Mouse (Mus musculus): ENCODE measurements around the gene Ankrd31. TPM values are rescaled to one million over a fixed set of nuclear protein-coding genes. Genes with fewer than 3 reads are reported as not detected.
"Not testable (repeated sequence)": the region's sequence is repeated elsewhere in the genome, so short reads cannot be mapped to it uniquely, and the experiment has no call there.

The Ankrd31 gene
- total RNA-seq, 2 experiments from 2014 or later = not detected

GRCm38 (mm10) chr13:96852133-96852532 lies 104.1 kb downstream of the Ankrd31 start:
- no peak for ATAC-seq (replicated peaks; ENCODE audit: low FRiP score, poor library complexity, severe bottlenecking)

- ATAC-seq (replicated peaks; ENCODE audit: low FRiP score, poor library complexity, severe bottlenecking) = no peak
These were observed 105.2 kb downstream of the Ankrd31 start for GRCm38 (mm10) chr13:96853256-96853655.

GRCm38 (mm10) chr13:96855191-96855590 lies 107.1 kb downstream of the Ankrd31 start:
- no peak for ATAC-seq (replicated peaks; ENCODE audit: low FRiP score, poor library complexity, severe bottlenecking)

GRCm38 (mm10) chr13:96859161-96859560 lies 111.1 kb downstream of the Ankrd31 start:
- ATAC-seq (replicated peaks; ENCODE audit: low FRiP score, poor library complexity, severe bottlenecking) = no peak

- ATAC-seq (replicated peaks; ENCODE audit: low FRiP score, poor library complexity, severe bottlenecking) = no peak
These were observed 122.7 kb downstream of the Ankrd31 start for GRCm38 (mm10) chr13:96870742-96871141.

- ATAC-seq (replicated peaks; ENCODE audit: low FRiP score, poor library complexity, severe bottlenecking) = no peak
These were observed 126.0 kb downstream of the Ankrd31 start for GRCm38 (mm10) chr13:96874071-96874470.

- no peak for ATAC-seq (replicated peaks; ENCODE audit: low FRiP score, poor library complexity, severe bottlenecking)
These were observed 130.4 kb downstream of the Ankrd31 start for GRCm38 (mm10) chr13:96878220-96879057.

- ATAC-seq (replicated peaks; ENCODE audit: low FRiP score, poor library complexity, severe bottlenecking) = no peak
These were observed 136.5 kb downstream of the Ankrd31 start for GRCm38 (mm10) chr13:96884534-96884933.

- ATAC-seq (replicated peaks; ENCODE audit: low FRiP score, poor library complexity, severe bottlenecking) = no peak
These were observed 141.9 kb downstream of the Ankrd31 start for GRCm38 (mm10) chr13:96889985-96890384.

GRCm38 (mm10) chr13:96895144-96895543 lies 147.1 kb downstream of the Ankrd31 start:
- ATAC-seq (replicated peaks; ENCODE audit: low FRiP score, poor library complexity, severe bottlenecking) = no peak

GRCm38 (mm10) chr13:96906717-96907116 lies 158.6 kb downstream of the Ankrd31 start:
- no peak for ATAC-seq (replicated peaks; ENCODE audit: low FRiP score, poor library complexity, severe bottlenecking)

GRCm38 (mm10) chr13:96911202-96911601 lies 163.1 kb downstream of the Ankrd31 start:
- no peak for ATAC-seq (replicated peaks; ENCODE audit: low FRiP score, poor library complexity, severe bottlenecking)

GRCm38 (mm10) chr13:96923134-96923533 lies 175.1 kb downstream of the Ankrd31 start:
- not testable (repeated sequence) for ATAC-seq (replicated peaks; ENCODE audit: low FRiP score, poor library complexity, severe bottlenecking)

GRCm38 (mm10) chr13:96923999-96924961 lies 176.2 kb downstream of the Ankrd31 start, which contains the start of gene Gcnt4:
Gcnt4 (plus strand) TSS chr13:96924689.
- ATAC-seq (replicated peaks; ENCODE audit: low FRiP score, poor library complexity, severe bottlenecking) = peak; percentile 57

GRCm38 (mm10) chr13:96924985-96925745 lies 177.1 kb downstream of the Ankrd31 start:
- ATAC-seq (replicated peaks; ENCODE audit: low FRiP score, poor library complexity, severe bottlenecking) = no peak

GRCm38 (mm10) chr13:96925991-96926725 lies 178.1 kb downstream of the Ankrd31 start:
- ATAC-seq (replicated peaks; ENCODE audit: low FRiP score, poor library complexity, severe bottlenecking) = no peak

GRCm38 (mm10) chr13:96927781-96928180 lies 179.7 kb downstream of the Ankrd31 start:
- ATAC-seq (replicated peaks; ENCODE audit: low FRiP score, poor library complexity, severe bottlenecking) = no peak

GRCm38 (mm10) chr13:96928432-96929039 lies 180.5 kb downstream of the Ankrd31 start:
- ATAC-seq (replicated peaks; ENCODE audit: low FRiP score, poor library complexity, severe bottlenecking) = no peak

- no peak for ATAC-seq (replicated peaks; ENCODE audit: low FRiP score, poor library complexity, severe bottlenecking)
These were observed 184.7 kb downstream of the Ankrd31 start for GRCm38 (mm10) chr13:96932745-96933144.
